Mouse (Mus musculus): ENCODE data around the gene Tnfsf13b.

DNA sequence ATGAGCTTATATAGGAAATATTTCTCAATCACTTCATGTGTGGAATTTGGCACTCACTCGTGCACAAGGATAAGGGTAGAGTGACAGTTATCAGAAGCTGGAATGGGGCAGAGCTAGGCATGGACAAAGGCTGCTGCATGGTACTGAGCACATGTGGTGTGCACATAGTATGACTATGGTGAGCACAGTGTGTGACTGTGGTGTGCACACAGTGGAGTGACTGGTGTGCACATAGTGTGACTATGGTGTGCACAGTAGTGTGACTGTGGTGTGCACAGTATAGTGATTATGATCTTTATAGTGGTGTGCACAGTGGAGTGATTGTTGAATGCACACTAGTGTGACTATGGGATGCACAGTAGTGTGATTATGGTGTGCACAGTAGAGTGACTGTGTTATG, 39.5 kb downstream of the Tnfsf13b start:
- no peak for TF ChIP-seq CTCF (IDR thresholded peaks at IDR 0.05; ENCODE audit: control insufficient read depth, insufficient read depth, insufficient replicate concordance, low read depth, low read length)
- TF ChIP-seq POLR2A (IDR thresholded peaks at IDR 0.05; ENCODE audit: control insufficient read depth, low read depth, low read length): no peak
